Mouse (Mus musculus) kidney, postnatal 0 days (tissue): Measurements from ENCODE around the gene Rps11. TPM values are rescaled to one million over a fixed set of nuclear protein-coding genes. Genes with fewer than 3 reads are reported as not detected.
A peak's percentile ranks its signal among the peaks of the same experiment; 100 is the strongest.

Experiments
- ATAC-seq: fragments of 200-750 bp; cut with Nextera tagmentation; replicated peaks from 2 replicates; pipeline ENCODE4 v1.8.0; 2017; ENCODE audit warnings: low read depth, moderate number of reproducible peaks, moderate TSS enrichment, moderate library complexity; ENCODE audit not compliant: low FRiP score
- DNase-seq: peaks from one replicate; pipeline ENCODE4 v3.0.0-alpha.2; 2016; ENCODE audit warnings: low spot score
- H3K27ac ChIP-seq: fragments of 300-500 bp; sonication (generic); 2 replicates; pipeline ENCODE4 v1.5.1; 2014; ENCODE audit warnings: mild to moderate bottlenecking
- H3K27me3 ChIP-seq: fragments of 300-500 bp; sonication (generic); 2 replicates; pipeline ENCODE4 v1.6.1; 2014; ENCODE audit warnings: low read length, mixed read lengths; ENCODE audit not compliant: insufficient read depth
- H3K36me3 ChIP-seq: fragments of 300-500 bp; sonication (generic); 2 replicates; pipeline ENCODE4 v1.6.1; 2014; ENCODE audit warnings: low read length, mixed read lengths; ENCODE audit not compliant: insufficient read depth
- H3K4me1 ChIP-seq: fragments of 300-500 bp; sonication (generic); replicated peaks from 2 replicates; pipeline ENCODE4 v1.6.1; 2014; ENCODE audit warnings: antibody characterized with exemption, low read length, mixed read lengths; ENCODE audit not compliant: insufficient read depth
- H3K4me2 ChIP-seq: fragments of 300-500 bp; sonication (generic); 2 replicates; pipeline ENCODE4 v1.6.1; 2014; ENCODE audit warnings: mild to moderate bottlenecking, low read length, moderate library complexity, mixed read lengths
- H3K4me3 ChIP-seq: fragments of 300-500 bp; sonication (generic); replicated peaks from 2 replicates; pipeline ENCODE4 v1.5.1; 2014; ENCODE audit warnings: low read depth, low read length
- H3K9ac ChIP-seq: fragments of 300-500 bp; sonication (generic); 2 replicates; pipeline ENCODE4 v1.6.1; 2014; ENCODE audit warnings: low read depth, low read length
- H3K9me3 ChIP-seq: fragments of 300-500 bp; sonication (generic); replicated peaks from 2 replicates; pipeline ENCODE4 v1.6.1; 2016; ENCODE audit warnings: low read length, inconsistent platforms, mixed read lengths
- CTCF ChIP-seq: IDR thresholded peaks from 2 replicates; pipeline ENCODE4 v1.5.1; 2016; ENCODE audit warnings: antibody characterized with exemption, low read depth, mild to moderate bottlenecking, moderate library complexity
- WGBS: fragments of 180-500 bp; shearing (Covaris S2); extraction: QIAGEN DNeasy Blood & Tissue Kit; methylation state at CpG from one replicate; pipeline ENCODE4 v1.1.7; 2014; 5-methylcytosine and 5-hydroxymethylcytosine counted together
- polyA plus RNA-seq: library from polyadenylated mRNA; unstranded; fragments of >200 nt; fragmentation: Nextera tagmentation; extraction: Ambion mirVana; gene quantifications from 2 replicates; pipeline ENCODE4 v1.2.1, GENCODE M21; 2015

The Rps11 gene
- polyA plus RNA-seq, 1 experiment from 2014 or later = 1,553 TPM

- WGBS = 4% methylated on average over 35 of the region's 35 CpGs
Observed at GRCm38 (mm10) chr7:45161612-45162473, 37.6 kb upstream of the Rps11 start.

GRCm38 (mm10) chr7:45160866-45161265 lies 36.6 kb upstream of the Rps11 start:
- Histone ChIP-seq H3K36me3 (peaks cover 13% of the 10 kb centered on the region; the same call in 1 of the 2 replicates), H3K4me1 (peaks cover 5% of the 10 kb centered on the region; the same call in 1 of the 2 replicates), H3K27ac (no peak overlapping the region), H3K9me3 (no peaks in the 10 kb centered on the region), H3K9ac (no peak overlapping the region), H3K4me3 (no peak overlapping the region), H3K4me2 (no peak overlapping the region), H3K27me3 (peaks cover 20% of the 10 kb centered on the region)
- 90% methylated on average over 3 of the region's 3 CpGs for WGBS
- no peak for DNase-seq
- no peak for ATAC-seq
- no peak for TF ChIP-seq CTCF

More at GRCm38 (mm10) chr7:45161612-45162473, 37.6 kb upstream of the Rps11 start:
- H3K36me3 ChIP-seq = 0 out of 2 replicates have a peak, but pooled peaks cover 13% of the 10 kb centered on the region
- peak overlapping the region; percentile 23; the same call in 1 of the 2 replicates for H3K9ac ChIP-seq
- H3K9me3 ChIP-seq = no peaks in the 10 kb centered on the region
- H3K4me3 ChIP-seq = peak overlapping the region; percentile 29
- DNase-seq = peak; percentile 98
- peak overlapping the region; percentile 73 for H3K4me2 ChIP-seq
- peaks cover 28% of the 10 kb centered on the region for H3K27me3 ChIP-seq
- peak; percentile 82 for TF ChIP-seq CTCF
- H3K4me1 ChIP-seq = peaks cover 5% of the 10 kb centered on the region; the same call in 1 of the 2 replicates
- no peak overlapping the region for H3K27ac ChIP-seq
- ATAC-seq = peak; percentile 75

- no peak overlapping the region for H3K4me3 ChIP-seq
- no peak for TF ChIP-seq CTCF
Observed at GRCm38 (mm10) chr7:45160316-45160800, 36.1 kb upstream of the Rps11 start.

GRCm38 (mm10) chr7:45158991-45159390 lies 34.8 kb upstream of the Rps11 start:
- Histone ChIP-seq H3K9me3 (no peaks in the 10 kb centered on the region), H3K4me3 (no peak overlapping the region), H3K4me1 (peaks cover 5% of the 10 kb centered on the region; the same call in 1 of the 2 replicates), H3K27me3 (peaks cover 10% of the 10 kb centered on the region), H3K4me2 (no peak overlapping the region), H3K36me3 (peaks cover 13% of the 10 kb centered on the region; the same call in 1 of the 2 replicates), H3K9ac (no peak overlapping the region), H3K27ac (no peak overlapping the region)
- no peak for TF ChIP-seq CTCF
- ATAC-seq (no peak), DNase-seq (no peak)
- 91% methylated on average over 6 of the region's 6 CpGs for WGBS

More at GRCm38 (mm10) chr7:45160316-45160800, 36.1 kb upstream of the Rps11 start:
- Histone ChIP-seq H3K27ac (no peak overlapping the region), H3K9ac (no peak overlapping the region), H3K9me3 (no peaks in the 10 kb centered on the region), H3K27me3 (peaks cover 20% of the 10 kb centered on the region), H3K4me2 (no peak overlapping the region), H3K36me3 (peaks cover 13% of the 10 kb centered on the region; the same call in 1 of the 2 replicates), H3K4me1 (peaks cover 5% of the 10 kb centered on the region; the same call in 1 of the 2 replicates)
- WGBS = 93% methylated on average over 6 of the region's 6 CpGs
- ATAC-seq (no peak), DNase-seq (no peak)

- Histone ChIP-seq H3K27ac (no peak overlapping the region), H3K36me3 (peaks cover 13% of the 10 kb centered on the region; the same call in 1 of the 2 replicates), H3K9ac (no peak overlapping the region), H3K4me2 (no peak overlapping the region), H3K4me1 (no peaks in the 10 kb centered on the region; the same call in 1 of the 2 replicates), H3K9me3 (no peaks in the 10 kb centered on the region), H3K27me3 (no peaks in the 10 kb centered on the region), H3K4me3 (no peak overlapping the region)
- no peak for DNase-seq
- TF ChIP-seq CTCF = no peak
- WGBS = 77% methylated on average over 14 of the region's 14 CpGs
- no peak for ATAC-seq
Observed at GRCm38 (mm10) chr7:45157459-45157858, 33.2 kb upstream of the Rps11 start.

- Histone ChIP-seq H3K36me3 (peaks cover 13% of the 10 kb centered on the region; the same call in 1 of the 2 replicates), H3K4me3 (no peak overlapping the region), H3K4me2 (no peak overlapping the region), H3K9me3 (no peaks in the 10 kb centered on the region), H3K27me3 (no peaks in the 10 kb centered on the region), H3K27ac (no peak overlapping the region), H3K9ac (no peak overlapping the region), H3K4me1 (no peaks in the 10 kb centered on the region)
- TF ChIP-seq CTCF = no peak
- 94% methylated on average over 15 of the region's 15 CpGs for WGBS
- ATAC-seq (no peak), DNase-seq (no peak)
Observed at GRCm38 (mm10) chr7:45156206-45156605, 32.0 kb upstream of the Rps11 start.
